Mouse (Mus musculus): ENCODE data around the gene Glo1. TPM values are rescaled to one million over a fixed set of nuclear protein-coding genes. Genes with fewer than 3 reads are reported as not detected.
A peak's percentile ranks its signal among the peaks of the same experiment; 100 is the strongest.
"Not testable (repeated sequence)": the region's sequence is repeated elsewhere in the genome, so short reads cannot be mapped to it uniquely, and the experiment has no call there.

The Glo1 gene
- total RNA-seq (2022): 100 to 1,000 TPM; 183 to 193 (median 187) TPM

DNA sequence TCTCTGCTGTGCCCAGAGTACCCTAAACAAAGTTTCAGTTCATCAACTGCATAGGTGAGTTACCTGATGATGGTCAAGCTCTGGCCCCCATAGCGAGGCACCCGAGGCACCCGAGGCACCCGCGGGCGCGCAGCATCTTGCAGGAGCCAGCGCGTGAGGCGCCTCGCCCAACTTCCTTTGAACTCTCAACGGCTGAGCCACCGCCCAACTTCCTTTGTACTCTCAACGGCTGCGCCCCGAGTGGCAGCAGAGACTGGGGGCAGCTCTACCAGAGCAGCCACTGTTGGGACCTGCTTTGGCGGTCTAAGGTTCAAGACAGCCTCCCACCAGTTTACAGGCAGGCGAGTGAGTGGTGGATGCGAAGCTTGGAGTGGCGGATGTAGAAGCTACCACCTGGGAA lies at the start of gene Glo1:
TSS of gene Glo1 (minus strand) at position 153 of the 400 bp plus-strand sequence.
- DNase-seq (ENCODE audit: low spot score in 2 of 2): not testable (repeated sequence)

DNA sequence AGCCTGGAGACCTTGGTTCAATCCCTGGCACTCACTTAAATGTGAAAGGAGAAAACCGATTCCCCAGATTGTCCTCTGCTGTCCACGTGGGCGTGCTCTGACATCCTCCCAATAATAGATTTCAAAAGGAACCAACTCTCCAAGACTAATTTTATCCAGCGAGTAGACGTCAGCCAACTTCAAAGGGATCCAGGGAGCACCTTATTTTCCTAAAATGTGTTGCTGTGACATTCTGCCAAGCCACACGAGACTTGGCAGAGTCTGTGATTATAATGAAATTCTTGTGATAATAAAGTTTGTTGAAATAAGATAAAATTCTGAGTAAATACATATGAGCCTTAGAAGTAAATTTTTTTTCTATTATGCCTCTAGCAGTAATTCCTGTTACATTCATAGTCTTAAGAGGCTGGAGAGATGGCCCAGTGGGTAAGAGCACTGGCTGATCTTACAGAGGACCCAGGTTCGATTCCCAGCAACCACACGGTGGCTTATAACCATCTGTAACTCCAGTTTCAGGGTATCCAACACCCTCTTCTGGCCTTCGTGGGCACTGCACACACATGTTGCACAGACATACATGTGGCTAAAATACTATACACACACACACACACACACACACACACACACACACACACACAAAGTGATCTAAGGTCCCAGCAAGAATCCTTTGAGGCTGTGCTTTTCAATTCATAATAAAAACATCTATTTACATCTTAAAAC lies 48.5 kb upstream of the Glo1 start:
- no peak for DNase-seq (ENCODE audit: low spot score in 2 of 2)

DNA sequence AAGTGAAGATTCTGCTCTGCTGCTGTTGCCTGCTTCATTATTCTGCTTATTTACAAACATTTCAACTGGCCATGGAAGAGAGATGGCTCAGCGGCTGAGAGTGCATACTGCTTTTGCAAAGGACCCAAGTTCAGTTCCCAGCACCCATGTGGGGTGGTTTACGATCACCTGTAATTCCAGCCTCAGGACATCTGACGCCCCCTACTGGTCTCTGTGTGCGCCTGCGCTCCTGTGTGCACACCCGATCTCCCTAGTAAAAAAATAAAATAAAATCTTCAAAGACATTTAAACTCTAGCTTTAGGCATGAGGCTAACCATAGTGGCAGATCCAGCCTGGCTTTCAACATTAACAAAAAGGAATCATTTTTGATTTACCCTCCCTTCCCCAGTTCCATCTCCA lies 46.4 kb upstream of the Glo1 start:
- no peak for DNase-seq (ENCODE audit: low spot score in 2 of 2)

DNA sequence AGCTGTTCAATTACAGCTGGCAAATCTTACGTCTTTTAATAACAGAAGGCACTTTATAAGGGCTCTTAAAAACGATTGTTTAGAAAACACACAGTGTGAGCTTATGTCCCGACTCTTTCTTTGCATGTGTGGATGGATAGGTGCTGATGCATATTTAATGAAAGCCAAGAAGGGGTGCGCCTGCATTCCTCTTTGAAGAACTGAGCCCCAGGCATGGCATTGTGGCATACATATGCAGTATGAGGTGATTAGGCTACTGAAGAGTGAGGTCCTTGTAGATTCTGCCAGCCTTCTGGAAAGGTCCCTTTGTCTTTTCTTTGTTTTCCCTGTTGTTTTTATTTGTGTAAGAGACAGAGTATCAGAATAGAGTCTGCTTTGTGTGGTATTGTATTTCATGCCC lies 45.9 kb upstream of the Glo1 start:
- no peak for DNase-seq (ENCODE audit: low spot score in 2 of 2)

DNA sequence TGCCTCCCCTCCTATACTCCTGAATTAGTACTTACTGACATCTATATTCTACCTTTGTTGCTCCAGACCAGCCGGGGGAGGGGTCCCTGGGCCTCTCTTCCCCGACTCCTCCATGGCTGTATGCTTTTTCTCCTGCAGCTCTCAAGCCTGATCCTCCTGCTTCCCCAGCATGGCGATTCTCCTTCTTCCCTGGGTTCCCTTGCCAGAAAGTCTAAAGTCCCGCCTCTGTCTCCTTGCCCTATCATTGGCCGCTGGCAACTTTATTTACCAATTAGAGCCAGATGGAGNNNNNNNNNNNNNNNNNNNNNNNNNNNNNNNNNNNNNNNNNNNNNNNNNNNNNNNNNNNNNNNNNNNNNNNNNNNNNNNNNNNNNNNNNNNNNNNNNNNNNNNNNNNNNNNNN lies 38.2 kb upstream of the Glo1 start:
- DNase-seq (ENCODE audit: low spot score in 2 of 2): no peak

DNA sequence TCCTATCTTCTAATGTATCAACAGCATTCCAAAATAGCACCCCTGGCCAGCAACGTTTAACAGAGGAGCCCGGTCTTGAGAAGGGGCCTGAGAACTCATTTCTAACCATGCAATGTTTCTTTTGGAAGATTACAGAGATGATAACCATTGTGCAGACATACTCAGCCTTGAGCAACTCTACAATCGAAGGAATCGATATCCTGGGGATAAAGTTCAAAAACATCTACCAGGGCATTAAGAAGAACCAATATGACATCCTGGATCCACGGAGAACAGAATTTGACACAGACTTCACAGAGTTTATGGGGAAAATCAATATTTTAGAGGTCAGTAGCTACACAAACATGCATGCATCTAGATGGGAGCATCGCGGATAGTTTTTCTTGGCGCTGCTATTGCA lies 36.5 kb upstream of the Glo1 start:
- no peak for DNase-seq (ENCODE audit: low spot score in 2 of 2)

DNA sequence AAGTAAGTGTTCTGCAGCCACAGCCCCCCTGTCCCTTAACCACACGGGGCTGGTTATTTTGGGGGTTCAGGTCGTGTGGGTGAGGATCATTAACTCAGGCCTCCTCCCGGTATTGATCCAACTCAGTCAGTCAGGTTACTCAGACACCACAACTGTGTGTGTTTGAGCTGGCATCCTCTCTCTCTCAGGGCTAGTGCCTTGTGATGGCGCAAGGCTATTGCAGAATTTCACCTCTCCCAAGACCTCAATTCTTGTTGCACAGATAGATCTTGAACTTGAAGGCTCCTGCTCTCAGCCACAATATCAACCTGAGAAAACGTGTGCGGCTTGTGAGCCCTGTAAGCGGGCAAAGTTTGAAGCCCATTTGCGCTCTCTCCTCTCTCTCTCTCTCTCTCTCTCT lies 35.5 kb upstream of the Glo1 start:
- no peak for DNase-seq (ENCODE audit: low spot score in 2 of 2)

DNA sequence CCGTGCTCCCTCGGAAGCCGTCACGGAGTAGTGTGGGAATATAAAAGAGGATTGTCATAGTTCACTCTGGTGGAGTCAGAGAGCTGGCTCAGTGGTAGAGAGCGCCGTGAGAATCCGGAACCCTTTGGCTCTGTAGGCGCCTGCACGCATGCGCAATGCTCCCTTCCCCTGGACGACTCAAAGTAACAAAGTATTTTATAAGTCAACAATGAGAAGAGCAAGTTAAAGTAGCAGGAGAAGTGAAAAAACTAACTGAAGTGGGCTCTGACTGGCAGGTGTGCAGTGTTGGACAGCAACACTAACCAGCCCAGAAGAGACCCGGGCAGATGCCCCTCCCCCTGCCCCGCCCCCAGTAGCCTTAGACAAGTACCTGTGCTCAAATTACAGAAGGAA lies 31.5 kb upstream of the Glo1 start:
- DNase-seq (ENCODE audit: low spot score in 2 of 2): peak; percentile 76 to 81

DNA sequence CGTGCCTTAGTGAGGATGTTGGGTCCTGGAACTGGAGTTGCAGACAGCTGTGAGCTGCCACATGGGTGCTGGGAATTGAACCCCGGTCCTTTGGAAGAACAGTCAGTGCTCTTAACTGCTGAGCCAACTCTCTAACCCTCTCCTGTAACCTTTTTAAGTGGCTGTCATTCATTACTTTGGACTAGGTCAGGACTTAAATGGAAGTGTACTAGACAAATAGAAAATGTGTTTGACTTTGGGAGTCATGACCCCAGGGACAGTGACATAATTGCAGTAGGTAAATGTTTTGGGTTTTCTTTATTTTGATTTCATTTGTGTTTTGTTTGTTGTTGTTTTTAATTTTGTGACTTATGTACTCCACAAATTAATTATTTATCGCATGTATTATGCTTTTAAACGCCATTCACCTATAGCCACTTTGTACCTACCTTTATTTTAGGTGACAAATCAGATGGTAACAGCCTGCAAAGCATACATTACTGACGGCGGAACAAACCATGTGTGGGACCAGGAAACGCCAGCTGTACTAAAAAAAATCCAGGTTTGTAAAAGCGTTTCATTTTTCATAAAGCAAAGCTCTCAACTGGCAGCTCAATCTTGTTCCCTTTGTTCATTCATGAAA lies 31.0 kb upstream of the Glo1 start:
- DNase-seq (ENCODE audit: low spot score in 2 of 2): no peak

DNA sequence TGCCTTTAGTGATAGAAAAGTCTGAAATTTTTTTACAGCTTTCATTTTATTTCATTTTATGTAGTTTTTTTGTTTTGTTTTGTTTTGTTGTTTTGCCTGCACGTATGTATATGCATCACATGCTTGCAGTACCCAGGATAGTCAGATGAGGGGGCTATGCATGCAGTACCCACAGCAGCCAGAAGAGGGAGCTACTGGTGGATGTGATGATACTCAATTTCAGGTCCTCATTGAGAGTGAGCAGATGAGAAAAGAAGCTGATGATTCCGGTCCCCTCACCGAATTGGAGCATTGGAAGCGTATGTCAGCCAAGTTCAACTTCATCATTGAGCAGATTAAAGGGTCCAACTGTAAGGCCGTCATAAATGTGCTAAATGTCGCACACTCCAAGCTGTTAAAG lies 26.3 kb upstream of the Glo1 start:
- no peak for DNase-seq (ENCODE audit: low spot score in 2 of 2)

DNA sequence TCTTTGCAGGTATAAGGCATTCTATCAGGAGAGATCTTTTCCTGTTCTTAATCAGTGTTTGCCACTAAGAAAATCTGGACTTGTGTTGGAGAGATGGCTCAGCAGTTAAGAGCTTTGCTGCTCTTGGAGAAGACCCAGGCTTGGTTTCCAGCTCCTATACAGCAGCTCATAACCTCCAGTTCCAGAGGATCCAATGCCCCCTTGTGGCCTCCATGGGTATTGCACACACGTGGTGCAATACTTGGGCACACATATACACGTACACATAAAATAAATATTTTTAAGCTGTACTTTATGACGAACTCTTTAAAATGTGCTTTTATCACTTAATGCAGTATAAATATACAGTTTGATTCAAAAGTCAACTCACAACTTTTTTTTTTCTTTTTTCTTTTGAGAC lies 22.1 kb upstream of the Glo1 start:
- no peak for DNase-seq (ENCODE audit: low spot score in 2 of 2)

DNA sequence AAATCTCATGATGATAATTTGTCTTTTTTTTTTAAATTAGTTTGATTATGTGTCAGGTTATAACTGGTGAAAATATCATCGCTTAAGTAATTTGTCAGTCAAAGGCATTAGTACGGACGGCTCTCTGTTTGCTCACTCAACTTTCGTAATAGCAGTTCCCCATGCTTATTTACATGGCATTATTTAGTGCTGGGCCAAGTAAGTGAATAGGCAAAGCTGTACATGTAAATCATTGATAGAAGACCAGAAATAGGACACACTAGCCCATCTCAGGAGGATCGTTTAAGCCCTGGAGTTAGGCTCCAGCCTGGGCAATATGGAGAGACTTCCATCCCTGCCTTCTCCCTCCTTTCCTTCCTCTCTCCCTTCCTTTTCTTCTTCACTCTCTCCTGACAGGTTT lies 14.2 kb upstream of the Glo1 start:
- DNase-seq (ENCODE audit: low spot score in 2 of 2): no peak

DNA sequence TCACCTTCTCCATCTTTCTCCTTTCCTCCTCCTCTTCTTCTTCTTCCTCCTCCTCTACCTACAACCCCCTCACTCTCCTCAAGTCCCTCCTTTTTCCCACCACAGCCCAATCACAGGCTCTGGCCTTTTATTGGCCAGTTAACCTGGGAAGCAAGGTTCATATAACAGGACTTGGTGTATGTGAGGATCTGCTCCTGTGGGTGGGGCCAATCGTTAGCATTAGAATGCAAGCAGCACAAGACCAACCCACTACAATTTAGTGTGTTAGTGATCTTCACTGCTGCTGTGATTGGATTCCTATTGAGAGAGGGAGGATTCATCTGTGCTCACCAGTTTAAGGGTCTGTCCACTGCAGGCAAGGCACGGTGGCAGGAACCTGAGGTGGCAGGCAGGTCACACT lies 12.3 kb upstream of the Glo1 start:
- DNase-seq (ENCODE audit: low spot score in 2 of 2): no peak

DNA sequence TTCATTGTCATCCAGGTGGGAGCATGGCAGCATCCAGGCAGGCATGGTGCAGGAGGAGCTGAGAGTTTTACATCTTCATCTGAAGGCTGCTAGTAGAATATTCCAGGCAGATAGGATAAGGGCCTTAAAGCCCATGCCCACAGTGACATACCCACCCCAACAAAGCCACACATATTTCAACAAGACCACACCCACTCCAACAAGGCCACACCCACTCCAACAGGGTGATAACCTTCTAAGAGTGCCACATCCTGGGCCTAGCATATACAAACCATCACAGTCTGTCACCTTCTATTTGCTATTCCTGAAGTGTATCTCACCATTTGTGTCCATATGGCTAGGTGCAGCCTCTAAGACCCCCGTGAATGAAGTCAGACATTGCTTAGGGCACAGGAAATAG lies 11.0 kb upstream of the Glo1 start:
- DNase-seq (ENCODE audit: low spot score in 2 of 2): no peak

DNA sequence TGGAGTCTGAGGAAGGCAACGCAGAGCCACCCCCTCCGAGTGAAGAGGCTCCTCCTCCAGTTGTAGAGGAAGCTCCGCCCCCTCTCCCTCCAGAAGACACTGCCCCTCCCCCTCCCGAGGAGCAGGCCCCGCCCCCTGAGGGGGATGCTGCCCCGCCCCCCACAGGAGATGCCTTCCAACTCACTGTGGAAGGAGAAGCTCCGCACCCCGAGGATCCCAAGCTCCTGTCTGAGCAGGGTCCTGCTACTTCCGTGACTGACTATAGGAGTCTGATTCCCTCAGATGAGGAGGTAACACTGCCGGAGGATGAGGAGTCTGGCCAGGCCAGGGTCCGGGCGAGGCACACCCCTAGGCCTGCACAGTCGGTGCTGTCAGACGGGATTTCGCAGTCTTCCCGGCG lies 8.7 kb upstream of the Glo1 start:
- no peak for DNase-seq (ENCODE audit: low spot score in 2 of 2)

DNA sequence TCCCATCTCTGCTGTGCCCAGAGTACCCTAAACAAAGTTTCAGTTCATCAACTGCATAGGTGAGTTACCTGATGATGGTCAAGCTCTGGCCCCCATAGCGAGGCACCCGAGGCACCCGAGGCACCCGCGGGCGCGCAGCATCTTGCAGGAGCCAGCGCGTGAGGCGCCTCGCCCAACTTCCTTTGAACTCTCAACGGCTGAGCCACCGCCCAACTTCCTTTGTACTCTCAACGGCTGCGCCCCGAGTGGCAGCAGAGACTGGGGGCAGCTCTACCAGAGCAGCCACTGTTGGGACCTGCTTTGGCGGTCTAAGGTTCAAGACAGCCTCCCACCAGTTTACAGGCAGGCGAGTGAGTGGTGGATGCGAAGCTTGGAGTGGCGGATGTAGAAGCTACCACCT lies 2.5 kb downstream of the Glo1 start, which contains the start of gene Dnah8:
TSS of gene Dnah8 (plus strand) at position 223 of the 400 bp plus-strand sequence.
- DNase-seq (ENCODE audit: low spot score in 2 of 2): not testable (repeated sequence)

DNA sequence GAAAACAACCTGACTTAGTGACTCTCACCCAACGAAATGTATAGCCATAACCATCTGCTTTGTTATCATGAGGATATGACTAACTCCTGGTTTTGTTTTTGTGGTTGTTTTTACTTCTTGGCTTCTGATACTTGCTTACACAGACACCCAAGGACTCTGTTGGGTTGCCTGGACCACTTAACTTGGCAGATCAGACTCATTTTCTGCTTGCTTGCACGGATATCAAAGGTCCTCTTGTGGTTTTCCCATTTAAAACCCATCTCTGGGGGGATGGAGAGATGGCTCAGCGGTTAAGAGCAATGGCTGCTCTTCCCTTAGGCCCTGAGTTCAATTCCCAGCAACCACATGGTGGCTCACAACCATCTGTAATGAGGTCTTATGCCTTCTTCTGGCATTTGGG lies 3.5 kb downstream of the Glo1 start:
- no peak for DNase-seq (ENCODE audit: low spot score in 2 of 2)

DNA sequence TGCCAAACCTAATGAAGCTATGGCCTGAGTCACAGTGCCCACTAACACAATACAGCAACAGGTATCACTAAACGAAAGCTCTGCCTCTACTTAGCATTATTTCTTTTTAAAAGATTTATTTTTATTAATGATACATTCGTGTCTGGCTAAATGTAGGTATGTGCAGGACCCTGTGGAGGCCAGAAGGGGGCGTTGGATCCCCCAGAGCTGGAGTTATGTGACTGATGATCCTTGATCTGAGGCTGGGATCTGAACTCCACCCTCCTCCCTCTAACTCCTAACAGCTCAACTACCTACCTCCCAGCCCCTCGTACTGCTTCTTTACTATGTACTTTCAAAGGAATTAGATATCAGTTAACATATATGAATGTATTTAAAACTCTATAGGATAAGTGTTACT lies 5.2 kb downstream of the Glo1 start:
- no peak for DNase-seq (ENCODE audit: low spot score in 2 of 2)

DNA sequence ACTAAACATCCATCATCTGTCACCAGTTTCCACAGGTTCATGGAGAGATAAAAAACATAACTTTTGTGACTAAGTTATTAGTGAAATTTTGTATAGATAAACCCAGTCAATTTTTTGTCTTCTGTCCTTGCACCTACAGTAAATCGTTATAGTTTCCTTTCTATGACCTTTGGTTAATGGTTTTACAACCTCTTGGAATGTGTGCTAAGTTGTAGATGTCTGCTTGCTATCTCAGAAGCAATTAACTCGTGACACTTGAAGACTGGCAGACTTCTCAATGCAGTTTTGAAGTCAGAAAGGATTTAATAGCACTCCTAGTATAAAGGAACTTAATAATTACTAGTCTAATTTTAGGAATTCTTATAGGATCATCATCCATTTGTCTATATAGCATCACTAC lies 6.1 kb downstream of the Glo1 start:
- DNase-seq (ENCODE audit: low spot score in 2 of 2): no peak

DNA sequence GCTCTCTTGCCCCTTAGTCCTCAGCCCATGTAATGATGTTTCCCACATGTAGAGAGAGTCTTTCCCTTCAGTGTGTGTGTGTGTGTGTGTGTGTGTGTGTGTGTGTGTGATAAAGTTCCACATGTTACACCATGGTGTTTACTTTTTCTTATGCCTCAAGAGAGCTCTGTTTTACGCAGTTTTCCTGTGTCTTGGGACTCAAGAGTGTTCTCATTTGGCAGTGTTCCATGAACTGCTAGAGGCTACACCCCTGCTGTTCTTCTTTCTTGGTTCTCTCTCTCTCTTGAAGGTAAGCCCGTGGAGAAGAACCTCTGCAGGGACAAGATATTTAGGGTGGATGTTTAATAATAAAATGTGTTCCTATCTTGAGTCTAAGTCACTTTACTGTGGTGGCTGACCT lies 7.5 kb downstream of the Glo1 start:
- DNase-seq (ENCODE audit: low spot score in 2 of 2): no peak

DNA sequence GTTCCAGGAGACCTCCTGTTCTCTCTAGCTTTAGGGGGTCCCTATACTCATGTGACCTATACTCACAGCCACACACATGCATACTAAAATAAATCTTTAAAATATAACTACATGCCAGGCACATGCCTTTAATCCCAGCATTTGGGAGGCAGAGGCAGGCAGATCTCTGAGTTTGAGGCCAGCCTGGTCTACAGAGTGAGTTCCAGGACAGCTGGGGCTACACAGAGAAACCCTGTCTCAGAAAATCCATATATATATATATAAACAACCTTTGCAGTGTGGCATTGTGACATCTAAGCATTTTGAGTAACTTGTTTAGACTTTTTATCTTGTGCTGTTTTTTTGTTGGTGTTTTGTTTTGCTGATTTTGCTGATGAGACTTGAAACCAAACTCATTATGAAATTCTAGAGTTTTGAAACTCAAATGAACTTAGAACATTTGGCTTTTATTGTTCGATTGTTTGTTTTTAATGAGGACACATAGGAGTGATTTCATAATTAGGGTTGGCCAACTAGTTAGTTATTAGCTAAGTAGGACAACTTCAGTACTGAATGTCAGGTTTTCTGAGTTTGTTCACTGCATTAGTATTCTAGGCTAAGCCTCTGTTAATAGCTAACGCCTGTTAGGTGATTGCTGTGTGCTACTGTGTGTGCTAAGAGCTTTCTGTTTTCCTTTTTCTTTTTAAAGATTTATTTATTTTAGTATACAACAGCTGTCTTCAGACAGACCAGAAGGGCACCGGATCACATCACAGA lies 8.4 kb downstream of the Glo1 start:
- DNase-seq (ENCODE audit: low spot score in 2 of 2): no peak

DNA sequence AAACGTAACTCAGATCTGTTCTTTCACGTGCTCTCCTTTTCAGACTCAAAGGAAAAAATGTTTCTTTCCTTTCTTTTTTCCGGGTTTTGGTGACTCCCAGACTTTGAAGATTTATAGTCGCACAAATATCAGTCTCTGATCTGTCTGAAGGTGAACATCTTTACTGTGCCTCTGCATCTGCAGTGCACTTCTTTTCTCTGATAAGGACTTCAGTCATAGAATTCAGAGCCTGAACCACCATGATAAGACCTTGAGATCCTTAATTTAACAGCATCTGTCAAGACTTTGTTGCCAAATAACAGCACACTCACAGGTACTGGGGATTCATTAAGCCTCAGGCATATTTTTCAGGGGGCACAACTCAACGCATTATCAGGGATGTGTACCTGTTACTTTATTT lies 10.5 kb downstream of the Glo1 start:
- no peak for DNase-seq (ENCODE audit: low spot score in 2 of 2)

DNA sequence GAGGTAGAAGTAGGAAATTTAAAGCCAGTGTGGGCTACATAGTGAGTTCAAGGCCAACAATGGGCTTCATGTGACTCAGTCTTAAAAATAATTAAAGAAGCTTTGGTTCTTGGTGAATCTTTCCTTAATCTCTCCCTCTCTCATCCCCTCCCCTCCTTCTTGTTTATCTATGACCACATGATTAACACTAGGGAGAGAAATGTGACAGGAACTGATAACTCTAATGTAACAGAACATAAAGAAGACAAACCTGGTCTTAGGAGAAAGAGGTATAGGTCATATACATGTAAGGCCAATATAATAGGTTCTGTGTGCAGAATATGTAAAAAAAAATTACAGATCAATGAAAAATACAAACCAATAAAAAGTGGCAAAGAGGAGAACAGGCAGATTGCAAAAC lies 13.3 kb downstream of the Glo1 start:
- no peak for DNase-seq (ENCODE audit: low spot score in 2 of 2)

Data from layer of hippocampus, adult 8-10 months (tissue).